Mouse (Mus musculus): ENCODE results near the gene Zfp568.
A peak's percentile ranks its signal among the peaks of the same experiment; 100 is the strongest.

Gene Zfp568

DNA sequence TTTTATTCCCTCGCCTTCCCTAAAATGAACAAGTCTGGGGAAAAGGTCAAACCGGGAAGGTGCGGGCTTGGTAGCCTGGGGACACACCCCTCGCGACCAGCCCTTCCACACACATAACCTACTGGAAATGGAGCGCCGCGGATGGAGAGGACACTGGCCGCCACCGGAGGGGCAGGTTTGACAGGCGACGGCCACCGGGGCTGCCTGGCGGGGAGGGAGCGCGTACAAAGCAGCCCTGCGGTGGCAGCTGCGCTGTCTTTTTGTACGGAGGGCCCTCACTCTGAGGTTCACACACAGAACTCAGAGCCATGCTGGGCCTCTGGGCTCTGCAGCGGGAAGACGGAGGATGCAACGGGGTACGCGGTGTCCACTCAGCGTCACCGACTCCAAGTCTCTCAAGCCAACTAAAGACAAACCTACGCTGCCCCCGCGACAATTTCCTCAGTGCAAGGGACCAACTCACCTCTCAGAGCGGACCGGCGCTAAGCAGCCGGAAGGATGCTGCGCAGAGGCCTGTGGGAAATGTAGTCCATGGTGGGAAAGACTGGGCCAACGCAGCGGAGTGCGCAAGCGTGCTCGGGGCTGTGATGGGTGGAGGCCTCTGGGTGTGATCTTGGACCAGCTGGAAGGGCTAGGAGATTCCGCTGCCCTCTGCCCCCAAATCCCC is 67.3 kb downstream of the Zfp568 start, which contains the start of gene Zfp14:
Gene Zfp14 (minus strand): TSS at position 499 of the 667 bp plus-strand sequence.
- DNase-seq (ENCODE audit: extremely low read depth, low read depth) = peak; percentile 84

DNA sequence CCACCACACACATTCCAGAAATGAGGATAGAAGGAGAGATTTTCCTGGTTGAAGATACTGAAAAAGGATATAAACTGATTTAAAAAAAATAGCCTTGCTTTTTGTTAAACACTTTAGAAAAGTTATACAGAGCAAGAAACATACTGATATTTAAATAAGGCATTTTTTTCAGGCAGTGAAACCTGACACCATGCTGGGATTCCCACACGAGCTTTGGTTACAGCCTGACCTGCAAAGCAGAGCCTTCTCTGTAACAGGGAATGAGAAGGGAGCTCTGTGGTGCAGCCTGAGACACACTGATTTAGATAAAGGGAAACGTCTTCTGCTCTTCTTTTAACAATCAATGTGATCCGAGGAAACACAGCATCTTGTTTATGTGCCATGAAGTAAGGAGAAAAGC is 69.8 kb downstream of the Zfp568 start:
- DNase-seq (ENCODE audit: extremely low read depth, low read depth) = no peak

DNA sequence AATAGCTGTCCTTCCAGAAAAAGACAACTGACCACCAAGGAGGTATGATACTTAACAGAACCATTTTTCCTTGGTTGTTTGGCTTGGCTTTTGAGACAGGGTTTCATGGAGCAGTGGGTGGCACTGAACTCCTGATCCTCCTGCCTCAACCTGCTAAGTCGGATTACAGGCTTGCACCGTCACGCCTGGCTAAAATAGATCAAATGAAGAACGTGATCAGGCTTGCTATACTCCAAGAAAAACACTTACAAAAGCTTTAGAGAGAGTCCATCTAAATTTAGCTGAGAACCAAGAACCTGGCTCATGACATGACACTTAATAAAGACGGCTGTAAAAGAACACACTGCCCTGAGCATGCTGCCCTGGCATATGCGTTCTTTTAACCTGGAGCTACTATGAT is 76.6 kb downstream of the Zfp568 start:
- no peak for DNase-seq (ENCODE audit: extremely low read depth, low read depth)

DNA sequence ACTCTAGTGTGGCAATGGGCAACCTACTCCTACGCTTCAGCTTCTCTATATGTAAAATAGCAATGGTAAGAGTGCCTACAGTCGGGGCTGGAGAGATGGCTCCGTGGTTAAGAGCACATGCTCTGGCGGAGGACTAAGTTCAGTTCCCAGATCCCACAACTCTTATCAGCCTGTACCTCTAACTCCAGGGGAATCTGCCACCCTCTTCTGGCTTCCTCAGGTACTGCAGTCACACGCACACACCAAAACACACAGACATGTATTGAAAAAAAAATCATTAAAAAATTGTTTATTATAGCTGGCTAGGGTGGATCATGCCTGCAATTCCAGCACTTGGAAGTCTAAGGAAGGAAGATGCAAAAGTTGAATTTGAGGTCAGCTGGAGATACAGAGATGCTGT is 78.7 kb downstream of the Zfp568 start:
- DNase-seq (ENCODE audit: extremely low read depth, low read depth) = no peak

DNA sequence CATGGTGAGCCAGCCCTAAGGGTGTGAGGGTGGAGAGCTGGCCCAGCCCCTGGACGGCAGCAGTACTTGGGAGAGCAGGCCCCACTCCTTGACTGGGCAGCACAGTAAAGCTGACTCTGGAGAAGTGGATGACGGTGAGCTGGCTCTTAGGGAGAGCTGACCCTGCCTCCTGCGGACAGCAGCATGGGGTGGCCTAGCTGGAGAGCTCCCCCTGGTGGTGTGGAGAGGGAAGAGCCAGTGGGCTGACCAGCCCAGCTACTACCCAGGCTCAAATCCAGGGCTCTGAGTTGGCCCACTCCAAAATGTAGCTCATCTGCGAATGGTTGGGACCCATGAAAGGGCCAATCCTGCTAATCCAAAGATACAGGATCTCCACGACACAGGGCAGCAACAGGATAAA is 80.9 kb downstream of the Zfp568 start:
- no peak for DNase-seq (ENCODE audit: extremely low read depth, low read depth)

DNA sequence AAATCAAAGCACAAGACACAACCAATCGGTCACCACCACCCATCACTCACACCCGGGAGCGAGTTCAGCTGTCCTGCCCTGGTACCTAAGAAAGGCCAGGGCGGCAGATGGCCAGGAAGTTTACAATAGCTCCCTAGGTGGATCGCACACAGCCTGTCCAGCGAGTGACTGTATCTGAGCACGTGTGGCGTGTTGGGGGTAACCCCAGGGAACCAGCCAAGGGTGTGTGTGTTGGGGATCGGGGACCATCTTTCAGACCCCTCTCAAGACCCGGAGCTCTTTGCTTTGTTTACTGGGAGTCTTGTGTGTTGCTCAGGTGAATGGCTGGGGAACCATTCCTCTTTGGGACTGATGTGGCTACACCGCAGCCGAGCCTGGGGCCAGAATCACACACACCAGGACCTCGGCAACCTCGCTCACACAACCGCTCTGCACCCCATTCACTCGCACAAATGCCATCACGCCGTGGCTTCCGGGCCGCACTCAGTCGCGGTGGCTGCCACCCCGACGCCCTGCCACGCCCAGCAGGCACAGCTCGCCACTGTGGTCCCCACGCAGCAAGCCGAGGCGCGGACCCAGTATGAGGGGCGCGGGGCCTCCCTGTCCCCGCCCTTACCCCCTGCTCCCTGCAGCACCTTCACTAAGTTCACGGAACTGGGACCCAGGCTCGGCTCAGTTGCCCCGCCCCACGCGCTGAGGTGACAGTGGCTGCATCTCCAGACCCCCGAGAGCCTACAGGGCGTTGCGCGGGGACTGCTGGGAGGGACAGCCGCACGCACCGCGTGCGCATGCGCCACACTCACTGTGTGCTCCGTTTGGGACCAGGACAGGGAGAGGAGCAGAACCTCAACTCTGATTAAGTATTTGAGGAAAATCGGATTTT is 88.6 kb downstream of the Zfp568 start, which contains the start of gene Zfp82:
Gene Zfp82 (minus strand): TSS at position 755 of the 883 bp plus-strand sequence.
- DNase-seq (ENCODE audit: extremely low read depth, low read depth) = peak; percentile 78

Measured in MEL-GATA-1-ER (cell line).